Mouse (Mus musculus): ENCODE data around the gene Lipo1. TPM values are rescaled to one million over a fixed set of nuclear protein-coding genes. Genes with fewer than 3 reads are reported as not detected.
"Not testable (repeated sequence)": the region's sequence is repeated elsewhere in the genome, so short reads cannot be mapped to it uniquely, and the experiment has no call there.

Lipo1 gene
- not detected for total RNA-seq (2021)
- long read RNA-seq, experiment 1: 0 reads
- long read RNA-seq, experiment 2: 0 reads

- not testable (repeated sequence) for DNase-seq (ENCODE audit: low spot score in 2 of 2)
Measured at GRCm38 (mm10) chr19:33787359-33787758, at the start of gene Lipo1. Gene Lipo1, minus strand, starts transcription at chr19:33787459.

- DNase-seq (ENCODE audit: low spot score in 2 of 2): peak in 1 of 2 experiments; percentile 4
Measured at GRCm38 (mm10) chr19:33786576-33787277, 532 bp downstream of the Lipo1 start.

- DNase-seq (ENCODE audit: low spot score in 2 of 2): peak; percentile 1 to 9
Measured at GRCm38 (mm10) chr19:33761287-33762086, 25.8 kb downstream of the Lipo1 start, which contains the start of gene Lipo3. Gene Lipo3, minus strand, starts transcription at chr19:33761951.

- not testable (repeated sequence) for DNase-seq (ENCODE audit: low spot score in 2 of 2)
Measured at GRCm38 (mm10) chr19:33751259-33751658, 36.0 kb downstream of the Lipo1 start, which contains the start of gene Lipo2. Gene Lipo2, minus strand, starts transcription at chr19:33751359.

Other genes starting within 250 kb of the Lipo1 start
- not detected for gene Gm8978, start 162.2 kb downstream of the Lipo1 start, total RNA-seq (2021)
- under 1 TPM in 1 of 2 experiments, not detected in 1; 0.55 TPM for gene Lipo2, start 36.1 kb downstream of the Lipo1 start, total RNA-seq (2021)
- 1 to 10 TPM; 5.0 to 5.7 TPM for gene Lipo3, start 25.5 kb downstream of the Lipo1 start, total RNA-seq (2021)
- not detected for gene Lipf, start 173.7 kb upstream of the Lipo1 start, total RNA-seq (2021)
- gene Lipk, start 220.8 kb upstream of the Lipo1 start, total RNA-seq (2021): not detected